Mouse (Mus musculus): ENCODE data around the gene Tars2.

DNA sequence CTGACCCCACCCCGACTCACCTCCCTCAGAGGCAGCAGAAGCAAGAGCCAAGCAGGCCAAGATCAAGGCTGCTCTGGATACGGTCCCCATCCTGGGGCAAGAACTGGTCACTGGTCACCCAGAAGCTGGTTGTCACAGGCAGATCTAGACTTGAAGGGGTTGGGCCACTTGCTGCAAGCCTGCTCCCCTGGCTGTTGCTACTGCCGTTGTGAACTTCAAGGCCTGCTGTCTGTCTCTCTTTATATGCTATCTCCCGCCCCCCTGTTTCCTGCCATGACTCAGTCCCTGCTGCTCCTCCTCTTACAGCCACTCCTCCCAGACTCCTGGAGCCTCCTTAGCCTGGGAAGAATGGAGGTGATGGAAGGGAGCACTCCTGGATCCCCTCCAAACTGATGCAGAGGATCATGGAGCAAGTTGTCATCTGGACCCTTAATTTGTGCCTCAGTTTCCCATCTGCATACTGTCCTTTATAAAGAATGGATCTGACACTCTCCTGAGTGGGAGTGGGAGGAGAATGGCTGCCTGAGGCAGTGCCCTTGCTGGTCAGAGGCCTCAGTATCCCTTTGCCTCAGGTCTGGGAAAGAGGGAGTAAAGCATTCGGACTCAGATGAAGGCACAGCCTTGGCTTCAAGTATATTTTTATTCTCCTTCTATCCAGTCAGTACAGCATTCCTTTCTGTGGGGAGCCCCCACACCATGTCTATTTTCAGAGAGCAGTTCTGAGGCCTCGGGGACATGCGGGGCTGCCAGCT is 20.5 kb downstream of the Tars2 start, which contains the start of gene Ecm1:
- TF ChIP-seq POLR2A (IDR thresholded peaks at IDR 0.05; ENCODE audit: insufficient read depth, low read depth, low read length) = peak; percentile 91
- TF ChIP-seq EP300 (IDR thresholded peaks at IDR 0.05; ENCODE audit: insufficient read depth, low read depth, low read length) = 0 out of 2 replicates have a peak, but pooled peaks have one; percentile 34
- TF ChIP-seq CTCF (IDR thresholded peaks at IDR 0.05) = no peak; the same call in 1 of the 2 replicates
